Mouse (Mus musculus) stomach, embryonic 16.5 days (tissue): ENCODE results near the gene Tnfsf18. TPM values are rescaled to one million over a fixed set of nuclear protein-coding genes. Genes with fewer than 3 reads are reported as not detected.

Experiments
- ATAC-seq: fragments of 200-750 bp; cut with Nextera tagmentation; 2 replicates; pipeline ENCODE4 v1.8.0; 2017; ENCODE audit warnings: moderate number of reproducible peaks, moderate TSS enrichment; ENCODE audit not compliant: insufficient read depth, low FRiP score
- H3K27ac ChIP-seq: fragments of 300-500 bp; sonication (generic); 2 replicates; pipeline ENCODE4 v1.5.1; 2014; ENCODE audit warnings: low read length
- H3K27me3 ChIP-seq: fragments of 300-500 bp; sonication (generic); 2 replicates; pipeline ENCODE4 v1.6.1; 2014; ENCODE audit warnings: low read length, control low read depth, mixed read lengths; ENCODE audit not compliant: control insufficient read depth, insufficient read depth
- H3K36me3 ChIP-seq: fragments of 300-500 bp; sonication (generic); 2 replicates; pipeline ENCODE4 v1.6.1; 2014; ENCODE audit warnings: low read length; ENCODE audit not compliant: control insufficient read depth, insufficient read depth
- H3K4me1 ChIP-seq: fragments of 300-500 bp; sonication (generic); 2 replicates; pipeline ENCODE4 v1.6.1; 2014; ENCODE audit warnings: low read length, control low read depth, mixed read lengths; ENCODE audit not compliant: control insufficient read depth, insufficient read depth
- H3K4me2 ChIP-seq: fragments of 300-500 bp; sonication (generic); 2 replicates; pipeline ENCODE4 v1.6.1; 2014; ENCODE audit warnings: low read depth, low read length, mixed read lengths
- H3K4me3 ChIP-seq: fragments of 300-500 bp; sonication (generic); replicated peaks from 2 replicates; pipeline ENCODE4 v1.5.1; 2014; ENCODE audit warnings: mild to moderate bottlenecking, low read length
- H3K9ac ChIP-seq: fragments of 300-500 bp; sonication (generic); 2 replicates; pipeline ENCODE4 v1.6.1; 2014; ENCODE audit warnings: low read length
- H3K9me3 ChIP-seq: fragments of 300-500 bp; sonication (generic); replicated peaks from 2 replicates; pipeline ENCODE4 v1.6.1; 2016; ENCODE audit warnings: low read length, control low read depth; ENCODE audit not compliant: control insufficient read depth
- WGBS: fragments of 180-500 bp; shearing (Covaris S2); extraction: QIAGEN DNeasy Blood & Tissue Kit; methylation state at CpG from one replicate; pipeline ENCODE4 v1.1.7; 2014; 5-methylcytosine and 5-hydroxymethylcytosine counted together
- polyA plus RNA-seq: library from polyadenylated mRNA; unstranded; fragments of >200 nt; fragmentation: Nextera tagmentation; extraction: Ambion mirVana; gene quantifications from 2 replicates; pipeline ENCODE4 v1.2.1, GENCODE M21; 2015

Tnfsf18 gene
- polyA plus RNA-seq, 1 experiment from 2014 or later = not detected

- H3K4me1 ChIP-seq = no peaks in the 10 kb centered on the region
- H3K4me3 ChIP-seq = no peak overlapping the region
- no peak overlapping the region for H3K4me2 ChIP-seq
- H3K27ac ChIP-seq = no peak overlapping the region
- no peak overlapping the region for H3K9ac ChIP-seq
- 88% methylated on average over 5 of the region's 5 CpGs for WGBS
- no peaks in the 10 kb centered on the region for H3K9me3 ChIP-seq
- no peak for ATAC-seq
- no peaks in the 10 kb centered on the region for H3K36me3 ChIP-seq
- no peaks in the 10 kb centered on the region for H3K27me3 ChIP-seq
Measured at GRCm38 (mm10) chr1:161550596-161551095, 56.2 kb downstream of the Tnfsf18 start.

GRCm38 (mm10) chr1:161552098-161552497 lies 57.6 kb downstream of the Tnfsf18 start:
- ATAC-seq = no peak
- 69% methylated on average over 2 of the region's 2 CpGs for WGBS
- H3K4me1 ChIP-seq = no peaks in the 10 kb centered on the region
- H3K9ac ChIP-seq = no peak overlapping the region
- H3K4me2 ChIP-seq = no peak overlapping the region
- H3K9me3 ChIP-seq = no peaks in the 10 kb centered on the region
- no peak overlapping the region for H3K27ac ChIP-seq
- no peak overlapping the region for H3K4me3 ChIP-seq
- no peaks in the 10 kb centered on the region for H3K36me3 ChIP-seq
- H3K27me3 ChIP-seq = no peaks in the 10 kb centered on the region

Other genes with a start within 250 kb of the Tnfsf18 start
- 436 and 447 TPM in 2 replicates for gene Prdx6, start 243.4 kb upstream of the Tnfsf18 start, polyA plus RNA-seq
- gene Tnfsf4, start 99.2 kb upstream of the Tnfsf18 start, polyA plus RNA-seq = 0.06 and 0.16 TPM in 2 replicates